Mouse (Mus musculus) lung, postnatal 0 days (tissue): ENCODE results near the gene Tcp11.

ENCODE experiments used
- CTCF ChIP-seq: IDR thresholded peaks from 2 replicates; pipeline ENCODE4 v1.5.1; 2016; ENCODE audit warnings: antibody characterized with exemption, mild to moderate bottlenecking
- EP300 ChIP-seq: IDR thresholded peaks from 2 replicates; pipeline ENCODE4 v1.6.1; 2016; ENCODE audit warnings: antibody characterized with exemption, mild to moderate bottlenecking, control low read depth

- TF ChIP-seq CTCF (no peak), EP300 (no peak)
Observed at GRCm38 (mm10) chr17:28120460-28120859, 40.0 kb upstream of the Tcp11 start.
